Mouse (Mus musculus) R1 (cell line): ENCODE measurements at regions not wholly inside any gene's neighbourhood (a gene's known extent, or its start where the extent isn't known, plus 50 kb on each side); places are given as distances from the start of the nearest gene placed in this dataset.
A peak's percentile ranks its signal among the peaks of the same experiment; 100 is the strongest.
"Not testable (repeated sequence)": the region's sequence is repeated elsewhere in the genome, so short reads cannot be mapped to it uniquely, and the experiment has no call there.

ENCODE experiments used
- DNase-seq: peaks from one replicate; pipeline ENCODE4 v3.0.0-alpha.2; 2018; ENCODE audit warnings: low read depth, low spot score

DNA sequence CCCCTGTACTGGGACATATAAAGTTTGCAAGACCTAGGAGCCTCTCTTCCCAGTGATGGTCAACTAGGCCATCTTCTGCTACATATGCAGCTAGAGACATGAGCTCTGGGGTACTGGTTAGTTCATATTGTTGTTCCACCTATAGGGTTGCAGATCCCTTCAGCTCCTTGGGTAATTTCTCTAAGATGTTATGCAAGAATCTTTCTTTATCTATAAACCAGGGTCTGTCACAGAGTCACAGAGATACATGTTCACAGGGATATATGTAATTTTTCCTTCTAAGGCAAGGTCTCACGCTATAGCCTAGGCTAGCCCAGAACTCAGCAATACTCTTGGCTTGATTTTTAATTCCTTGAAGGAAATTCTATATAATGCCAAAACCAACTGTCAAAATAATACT lies 56.9 kb downstream of the Zfp36l1 start:
- not testable (repeated sequence) for DNase-seq

GRCm38 (mm10) chr12:80055394-80055793 lies 57.4 kb downstream of the Zfp36l1 start:
- DNase-seq, result no peak

DNA sequence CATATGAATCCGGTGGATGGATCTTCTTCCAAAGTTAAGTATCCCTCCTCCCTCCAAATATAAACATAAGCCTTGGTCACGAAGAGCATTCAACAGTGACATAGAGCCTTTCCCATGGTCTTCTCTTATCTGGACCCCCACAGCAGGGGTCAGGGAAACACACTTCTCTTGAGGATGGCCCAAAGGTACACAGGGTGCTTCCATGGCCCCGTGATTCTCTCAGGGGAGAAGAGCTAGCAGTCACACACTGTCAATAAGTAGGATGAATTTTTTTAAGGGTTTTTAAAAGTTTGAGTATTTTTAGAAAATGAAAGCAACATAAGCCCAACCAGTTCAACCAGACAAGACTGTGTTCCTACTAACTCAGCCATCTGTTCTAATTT lies 58.2 kb downstream of the Zfp36l1 start:
- no peak for DNase-seq

- DNase-seq, result no peak
Observed at GRCm38 (mm10) chr12:80053902-80054654, 58.7 kb downstream of the Zfp36l1 start.

DNA sequence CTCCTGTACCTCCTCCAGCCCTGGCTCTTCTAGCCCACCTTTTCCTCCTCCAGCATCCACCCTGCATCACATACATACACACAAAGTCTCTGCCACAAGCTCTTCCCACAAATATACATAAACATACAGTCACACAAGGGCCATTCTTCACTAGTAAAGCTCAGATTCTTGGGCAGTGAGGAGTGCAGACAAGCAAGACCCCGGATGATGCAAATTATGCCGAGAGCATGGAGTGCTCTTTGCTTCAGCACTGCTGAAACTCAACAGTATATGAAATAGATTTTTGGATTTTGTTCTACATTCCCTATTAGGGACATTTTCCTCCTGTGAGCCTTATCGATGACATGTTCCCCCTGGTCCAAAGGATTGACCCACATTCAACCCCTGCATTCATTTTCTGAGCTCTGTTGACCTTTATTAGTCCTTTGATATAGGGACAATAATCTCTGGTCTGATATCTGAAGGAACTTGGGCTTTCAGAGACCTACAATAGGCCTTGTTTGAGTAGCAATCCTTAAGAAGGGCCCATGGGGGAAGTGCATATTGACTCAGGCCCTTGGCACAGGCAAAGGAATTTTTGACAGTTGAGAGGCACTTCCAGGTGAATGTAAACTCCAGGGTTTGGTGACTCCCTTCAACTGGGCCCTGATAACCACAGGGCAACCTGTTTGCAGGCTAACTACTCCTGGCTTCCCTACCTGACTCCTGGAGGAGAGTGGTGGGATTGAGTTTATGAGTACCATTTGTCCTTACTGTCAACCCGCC lies 64.4 kb downstream of the Zfp36l1 start:
- no peak for DNase-seq

DNA sequence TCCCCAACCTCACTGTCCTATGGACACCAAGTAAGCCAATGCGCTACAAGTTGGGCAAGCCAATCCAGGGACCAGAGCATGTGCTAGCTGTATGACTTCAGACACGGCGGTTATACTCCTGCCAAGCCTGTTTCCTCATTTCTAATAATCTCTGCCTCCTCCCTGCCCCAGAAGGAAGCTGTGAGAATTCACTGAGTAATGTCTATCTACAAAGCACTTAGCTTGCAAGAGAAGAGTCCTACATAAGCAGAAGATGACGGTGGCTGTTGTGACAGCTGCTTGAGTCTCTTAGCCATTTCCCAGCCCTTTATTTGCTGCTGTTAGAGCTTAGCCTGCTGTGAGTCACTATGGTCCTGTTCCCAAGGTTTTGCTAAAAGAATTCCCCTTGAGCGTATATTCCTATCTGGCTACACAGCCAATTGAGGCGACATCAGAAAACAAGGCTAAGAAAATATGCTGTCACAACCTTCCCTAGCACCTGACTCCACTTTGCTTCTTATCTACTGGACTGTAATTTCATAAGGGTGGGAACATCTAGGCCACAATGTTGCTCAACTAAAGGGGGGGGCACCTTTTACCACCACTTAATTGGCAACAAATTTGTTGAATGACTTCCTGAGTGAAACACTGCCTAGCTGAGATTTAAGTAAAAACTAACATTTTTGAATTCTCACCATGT lies 66.0 kb downstream of the Zfp36l1 start:
- DNase-seq, result no peak

- DNase-seq, result no peak
Observed at GRCm38 (mm10) chr12:80041510-80042324, 71.1 kb downstream of the Zfp36l1 start.

DNA sequence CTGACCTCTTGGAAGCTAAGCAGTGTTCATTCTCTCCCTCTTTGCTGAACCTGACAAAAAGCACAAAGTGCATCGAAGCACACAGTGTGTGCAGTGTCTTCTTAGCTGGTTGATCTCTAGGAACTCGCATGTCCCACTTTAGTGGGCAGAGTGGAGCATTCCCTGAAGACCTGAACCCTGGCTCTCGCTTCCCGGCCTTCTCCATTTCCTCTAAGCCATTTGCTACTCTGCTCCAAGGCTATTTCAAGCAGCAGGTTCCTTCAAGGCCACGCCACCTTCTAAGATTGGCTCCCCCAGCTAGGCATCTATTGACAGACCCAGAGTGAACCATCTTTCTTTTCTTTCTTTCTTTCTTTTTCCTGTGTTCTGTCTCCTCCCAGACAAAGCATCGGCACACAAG lies 71.8 kb downstream of the Zfp36l1 start:
- no peak for DNase-seq

- DNase-seq, result no peak
Observed at GRCm38 (mm10) chr12:80040233-80040632, 72.6 kb downstream of the Zfp36l1 start.

DNA sequence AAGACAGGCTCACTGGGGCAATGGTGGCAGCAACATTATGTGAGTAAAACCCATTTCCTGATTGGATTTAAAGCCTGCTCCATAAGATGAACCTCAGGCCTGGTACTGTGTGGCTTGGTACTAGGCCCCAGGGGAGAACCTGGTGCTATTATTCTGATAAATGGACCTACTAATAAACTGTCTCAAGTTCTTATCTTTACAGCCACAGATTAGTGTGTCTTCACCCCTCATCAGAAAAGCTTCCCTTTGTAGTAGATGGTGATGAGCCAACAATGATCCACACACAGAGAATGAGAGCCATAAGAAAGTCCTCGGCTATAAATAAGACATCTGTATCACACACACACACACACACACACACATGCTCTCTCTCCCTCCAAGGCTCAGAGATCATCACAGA lies 73.7 kb downstream of the Zfp36l1 start:
- no peak for DNase-seq

DNA sequence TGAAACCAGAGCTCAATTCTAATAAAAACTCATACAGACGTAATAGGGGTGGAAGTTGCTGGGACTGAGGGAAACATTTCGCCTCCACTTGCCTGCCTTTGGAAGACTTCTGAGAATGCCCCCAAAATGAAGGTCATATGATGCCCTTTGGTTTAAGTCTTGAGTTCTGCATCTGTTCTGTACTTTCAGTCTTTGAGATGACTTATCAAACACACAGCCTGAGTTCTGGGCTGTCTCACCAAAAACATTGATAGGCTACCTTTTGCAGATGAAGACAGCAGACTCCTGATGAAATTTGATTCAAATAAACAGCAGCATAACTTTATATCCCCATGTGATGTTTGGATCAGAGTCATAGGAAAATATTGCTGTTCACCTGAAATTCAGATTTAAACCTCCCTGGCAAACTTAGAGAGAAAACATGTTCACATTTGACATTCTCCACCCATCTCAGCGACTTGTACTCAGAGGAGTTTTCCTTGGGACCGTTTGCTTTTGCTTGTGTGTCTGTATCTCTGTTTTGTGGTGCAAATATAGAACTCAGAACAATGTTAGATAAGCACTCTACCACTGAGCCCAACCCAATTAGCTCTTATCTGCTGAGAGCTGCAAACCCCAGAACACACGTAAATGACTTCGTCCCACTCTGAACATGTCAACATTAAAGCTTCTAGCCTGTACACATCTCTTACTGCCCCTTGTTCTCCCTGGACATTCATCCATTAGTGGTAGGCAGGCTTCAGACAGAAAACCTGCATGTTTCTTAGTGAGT lies 77.1 kb downstream of the Zfp36l1 start:
- no peak for DNase-seq

GRCm38 (mm10) chr12:80034963-80035411 lies 77.8 kb downstream of the Zfp36l1 start:
- DNase-seq, result peak; percentile 60

DNA sequence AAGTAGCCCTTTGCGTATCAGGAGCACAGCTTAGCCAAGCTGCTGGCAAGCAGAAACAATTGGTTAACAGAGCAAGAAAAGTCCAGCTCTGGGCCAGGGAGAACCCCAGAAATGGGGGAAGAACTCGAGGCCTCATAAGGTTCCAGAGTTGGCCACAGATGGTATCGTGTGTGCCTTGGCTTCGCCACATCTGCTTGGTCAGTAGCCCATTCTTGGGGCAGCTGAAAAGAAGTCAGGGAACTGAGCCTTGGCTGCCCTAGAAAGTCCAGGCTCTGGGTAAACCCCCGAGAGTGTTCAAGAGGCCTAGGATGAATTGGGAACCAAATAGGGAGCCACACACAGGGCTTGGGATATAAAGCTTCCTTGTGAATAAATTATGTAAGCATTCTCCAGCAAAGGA lies 78.7 kb downstream of the Zfp36l1 start:
- DNase-seq, result no peak

DNA sequence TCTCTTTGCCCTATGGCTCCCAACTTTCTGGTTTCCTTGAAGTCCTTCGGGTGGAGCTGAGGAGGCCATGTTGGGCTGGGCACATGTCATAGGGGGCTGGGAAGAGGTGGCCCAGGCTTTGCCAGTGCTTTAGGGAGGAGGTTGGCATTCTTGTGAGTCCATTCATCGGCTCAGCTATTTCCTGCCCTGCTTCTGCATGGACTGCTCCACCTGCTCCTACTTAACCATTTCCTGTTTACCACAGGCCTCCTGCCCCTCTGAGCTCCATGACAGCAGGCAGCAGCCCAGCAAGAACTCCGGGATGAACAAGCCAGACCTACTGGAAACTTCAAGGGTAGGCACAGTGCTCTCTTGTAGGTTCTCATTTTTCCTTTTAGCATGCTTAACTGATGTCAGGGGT lies 80.3 kb downstream of the Zfp36l1 start:
- no peak for DNase-seq

GRCm38 (mm10) chr12:80028301-80028700 lies 84.5 kb downstream of the Zfp36l1 start:
- no peak for DNase-seq

DNA sequence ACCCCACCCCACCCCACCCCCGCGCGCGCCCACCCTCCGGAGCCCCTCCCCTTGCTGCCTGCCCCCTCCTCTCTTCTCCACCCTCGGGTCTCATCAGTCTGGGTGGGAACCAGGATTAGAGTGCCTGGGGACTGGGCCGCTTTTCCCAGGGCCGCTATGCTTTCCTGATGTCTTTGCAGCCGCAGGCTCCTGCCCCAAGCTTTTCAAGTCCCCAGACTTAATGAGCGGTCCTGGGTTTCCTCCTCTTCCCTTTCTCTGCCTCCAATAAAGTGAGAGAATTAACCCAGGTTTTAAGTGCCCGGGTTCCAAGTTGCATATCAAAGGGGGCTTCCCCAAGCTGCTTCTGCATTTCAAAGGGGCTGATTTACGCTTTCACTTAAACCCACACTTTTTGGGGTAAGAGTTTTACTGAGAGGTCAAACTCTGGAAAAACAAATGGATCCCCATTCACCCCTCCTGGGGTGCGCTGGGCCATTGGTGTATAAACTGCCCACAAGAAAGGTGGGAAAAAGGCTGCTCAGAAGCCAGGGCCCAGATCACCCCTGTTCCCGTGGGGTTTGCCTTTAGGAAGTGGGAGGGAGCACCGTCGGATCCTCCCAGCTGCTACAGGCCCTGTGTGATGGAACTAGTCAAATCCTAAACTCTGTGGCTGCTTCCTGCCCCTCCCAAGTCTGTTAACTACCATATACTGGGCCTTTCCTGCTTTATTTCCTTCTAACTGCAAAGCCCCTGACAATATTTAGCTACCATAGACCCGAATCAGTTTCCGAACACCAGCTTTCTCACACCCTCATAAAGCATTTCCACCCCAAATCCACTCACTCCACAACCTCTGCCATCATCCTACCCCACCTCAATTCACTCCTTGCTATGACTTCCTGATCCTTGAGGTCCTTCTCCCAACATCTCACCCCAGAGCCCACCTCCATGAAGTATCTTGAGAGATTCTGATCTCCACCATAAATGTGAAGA lies 89.4 kb downstream of the Zfp36l1 start:
- DNase-seq, result peak; percentile 61

DNA sequence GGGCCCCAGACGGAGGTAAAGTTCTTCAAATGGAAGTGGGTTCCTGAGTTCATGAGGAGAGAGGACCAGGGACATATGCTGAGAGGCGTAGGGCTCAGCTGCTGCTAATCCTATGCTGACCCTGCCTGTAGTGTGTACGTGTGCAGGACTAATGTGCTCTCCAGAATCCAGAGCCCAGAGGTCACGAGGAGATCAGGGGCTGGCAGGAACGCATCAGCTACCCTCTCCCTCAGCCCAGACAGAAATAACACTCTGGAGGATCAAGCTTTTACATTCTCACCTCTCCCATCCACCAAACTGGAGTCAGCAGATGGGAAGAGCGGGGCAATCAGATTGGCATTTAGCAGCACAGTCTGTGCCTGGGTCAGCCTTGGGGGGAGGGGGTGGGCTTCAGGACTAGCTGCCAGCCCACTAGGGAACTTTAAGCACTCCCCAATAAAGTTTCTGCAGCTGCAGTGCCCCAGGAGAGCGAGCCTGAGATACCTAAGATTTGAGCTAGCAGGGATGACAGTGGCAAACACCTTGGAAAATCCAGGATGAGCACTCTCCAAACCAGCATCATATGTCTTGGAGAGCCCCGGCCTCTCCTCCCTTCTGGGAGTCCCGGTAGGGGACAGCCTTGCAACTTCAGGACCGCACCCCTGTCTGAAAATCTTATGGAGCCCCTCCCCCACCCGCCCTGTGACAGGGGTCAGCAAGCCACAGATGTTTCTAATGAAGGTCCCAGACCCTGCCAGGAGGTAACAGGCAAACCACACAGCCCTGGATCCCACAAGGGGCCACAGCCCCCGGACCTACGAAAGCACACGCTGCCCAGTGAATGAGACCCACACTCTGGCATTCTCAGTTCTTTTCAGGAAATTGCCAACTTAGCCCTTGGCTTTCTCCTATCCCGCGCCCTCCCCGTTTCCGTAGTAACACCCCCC lies 90.4 kb downstream of the Zfp36l1 start:
- peak; percentile 13 for DNase-seq

DNA sequence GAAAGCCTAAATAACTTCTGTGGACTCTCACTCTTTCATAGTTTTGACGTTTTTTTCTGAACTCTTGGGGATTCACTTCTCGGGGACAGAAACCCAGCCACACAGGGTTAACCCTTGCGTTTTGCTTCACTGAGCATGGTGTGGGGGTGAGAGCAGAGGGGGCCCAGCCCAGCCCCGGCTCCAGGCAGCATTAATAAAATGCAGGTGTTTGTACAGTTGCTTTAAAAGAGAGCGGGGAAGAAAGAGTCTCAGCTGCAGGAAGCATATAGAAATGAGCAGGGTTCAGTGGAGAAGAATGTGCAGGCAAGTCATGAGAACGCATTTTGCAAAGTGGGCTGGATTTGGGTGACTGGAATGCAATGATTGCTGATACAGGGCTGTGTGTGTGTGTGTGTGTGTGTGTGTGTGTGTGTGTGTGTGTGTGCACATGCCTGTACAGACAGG lies 91.8 kb downstream of the Zfp36l1 start:
- no peak for DNase-seq

DNA sequence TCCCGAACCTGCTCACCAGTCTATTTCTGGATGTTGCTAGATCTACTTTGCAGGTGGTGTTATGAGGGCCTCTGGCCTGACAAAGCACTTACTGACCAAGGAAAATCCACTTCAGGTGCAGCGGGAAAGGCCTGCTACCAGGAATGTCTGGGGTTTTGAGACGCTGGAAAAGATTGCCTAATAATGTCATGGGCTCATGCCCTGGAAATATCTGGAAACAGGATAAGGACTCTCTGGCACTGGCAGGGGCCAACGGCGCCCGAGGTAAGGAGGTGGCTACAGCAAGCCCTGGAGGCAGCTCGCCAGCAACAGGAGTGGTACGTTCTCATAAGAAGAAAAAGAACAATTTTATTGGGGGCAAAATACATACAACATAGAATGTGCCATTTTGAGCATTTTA lies 94.7 kb downstream of the Zfp36l1 start:
- no peak for DNase-seq
